Mouse (Mus musculus) megakaryocyte progenitor cell, adult 5-6 weeks (primary cell): ENCODE measurements around the gene Pgls. TPM values are rescaled to one million over a fixed set of nuclear protein-coding genes. Genes with fewer than 3 reads are reported as not detected.

Experiments
- ATAC-seq: replicated peaks from 2 replicates; pipeline ENCODE4 v1.8.0; 2016; ENCODE audit warnings: mild to moderate bottlenecking, moderate TSS enrichment, inconsistent platforms; ENCODE audit not compliant: poor library complexity
- total RNA-seq, 2 experiments: library from RNA; stranded (forward) in 1 of 2; stranded (reverse) in 1 of 2; fragments of 157-497, 149-512 nt in 1 of 2; fragments of 200-1000 nt in 1 of 2; gene quantifications; 2 replicates each; pipeline versions ENCODE4 v1.2.3 to v1.2.4; 2015 to 2017

Gene Pgls
- total RNA-seq, 2 experiments from 2014 or later, result 128 to 134 TPM

GRCm38 (mm10) chr8:71569366-71570290, 22.3 kb upstream of the Pgls start:
- ATAC-seq, result peak; percentile 62

- peak; percentile 79 for ATAC-seq
These were observed 21.6 kb upstream of the Pgls start for GRCm38 (mm10) chr8:71570291-71570954.

- no peak for ATAC-seq
These were observed 19.9 kb upstream of the Pgls start for GRCm38 (mm10) chr8:71572077-71572476.

- ATAC-seq, result no peak
These were observed 18.9 kb upstream of the Pgls start for GRCm38 (mm10) chr8:71572847-71573633.

DNA sequence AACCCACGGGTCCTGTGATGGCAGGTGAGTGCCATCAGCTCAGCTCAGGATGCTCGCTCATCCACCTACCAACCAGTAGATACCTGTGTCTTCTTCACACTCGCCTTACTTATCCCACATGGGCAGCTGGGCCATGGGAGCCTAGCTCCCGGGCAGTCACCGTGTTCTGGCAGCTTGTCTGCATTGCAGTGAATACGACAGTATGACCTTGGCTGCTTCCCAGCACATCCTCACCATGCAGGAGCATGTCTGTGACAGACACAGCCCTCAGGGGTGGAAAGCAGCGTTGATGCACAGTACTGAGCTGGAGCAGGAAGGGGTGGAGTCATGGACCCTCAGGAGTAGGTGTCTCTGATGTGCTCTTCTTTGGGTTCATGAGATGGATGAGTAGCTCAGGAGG, 17.6 kb upstream of the Pgls start:
- no peak for ATAC-seq

GRCm38 (mm10) chr8:71575020-71575419, 17.0 kb upstream of the Pgls start:
- no peak for ATAC-seq

GRCm38 (mm10) chr8:71577856-71578387, 14.1 kb upstream of the Pgls start:
- ATAC-seq, result no peak

DNA sequence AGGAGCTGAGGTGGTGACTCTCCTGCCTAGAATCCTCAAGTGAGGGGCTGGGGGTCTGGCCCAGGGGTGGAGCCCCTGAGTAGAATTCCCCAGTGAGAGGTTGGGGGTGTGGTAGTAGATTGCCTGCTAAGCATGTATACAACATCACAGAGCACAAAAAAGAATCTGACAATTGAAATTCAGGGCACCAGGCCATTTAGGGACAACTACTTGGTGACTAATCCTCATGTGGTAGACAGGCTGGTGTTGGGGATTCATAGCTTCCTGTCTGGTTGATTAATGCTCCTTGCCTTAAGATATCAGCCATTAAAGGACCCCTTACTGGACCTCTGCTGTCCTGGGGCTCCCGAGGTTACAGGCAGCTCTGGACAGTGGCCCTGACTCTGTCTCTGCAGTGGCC, 13.0 kb upstream of the Pgls start:
- ATAC-seq, result no peak

DNA sequence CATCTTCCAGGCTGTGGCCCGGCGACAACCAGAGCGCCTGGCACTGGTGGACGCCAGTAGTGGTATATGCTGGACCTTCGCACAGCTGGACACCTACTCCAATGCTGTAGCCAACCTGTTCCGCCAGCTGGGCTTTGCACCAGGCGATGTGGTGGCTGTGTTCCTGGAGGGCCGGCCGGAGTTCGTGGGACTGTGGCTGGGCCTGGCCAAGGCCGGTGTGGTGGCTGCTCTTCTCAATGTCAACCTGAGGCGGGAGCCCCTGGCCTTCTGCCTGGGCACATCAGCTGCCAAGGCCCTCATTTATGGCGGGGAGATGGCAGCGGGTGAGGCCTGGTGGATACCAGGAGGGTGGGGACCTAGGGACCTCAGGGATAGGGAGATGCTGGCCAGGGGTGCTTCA, 12.5 kb upstream of the Pgls start:
- ATAC-seq, result no peak

DNA sequence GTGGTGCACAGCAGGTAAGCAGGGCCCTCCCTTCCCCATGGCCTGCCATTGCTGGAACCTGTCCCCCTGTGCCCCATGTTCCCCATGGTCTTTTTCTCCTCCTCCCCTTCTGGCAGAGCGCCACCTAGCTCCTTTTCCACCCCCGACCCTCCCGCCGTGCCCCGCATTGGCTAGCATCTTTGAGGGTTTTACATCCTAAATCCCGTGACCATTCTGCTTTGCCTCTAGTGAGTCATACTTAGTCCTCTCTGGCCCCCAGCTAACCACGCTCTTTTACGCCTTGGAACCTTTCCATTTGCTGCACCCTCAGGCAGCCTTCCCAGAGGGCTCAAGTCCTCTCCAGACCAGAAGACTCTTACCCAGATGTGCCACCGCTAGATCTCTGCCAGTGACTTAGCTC, 11.8 kb upstream of the Pgls start:
- no peak for ATAC-seq

DNA sequence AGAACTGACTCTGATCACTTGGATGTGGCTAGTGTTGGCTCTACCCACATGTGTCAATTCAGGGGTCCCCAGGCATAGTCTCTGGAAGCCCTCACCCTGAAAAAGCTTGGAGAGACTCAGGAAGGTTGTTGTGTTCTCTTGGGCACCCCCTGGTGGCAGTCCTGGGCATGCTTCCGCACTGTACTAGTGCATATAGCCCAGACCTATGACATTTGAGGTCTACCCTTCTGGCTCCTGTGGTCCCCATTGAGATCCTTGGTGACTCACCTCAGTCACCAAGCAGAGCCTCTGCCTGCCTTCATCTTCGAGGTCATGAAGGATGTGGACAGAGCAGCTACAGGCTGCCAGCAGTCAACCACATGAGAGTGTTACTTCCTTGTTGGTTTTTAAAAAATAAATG, 5.1 kb upstream of the Pgls start:
- ATAC-seq, result peak; percentile 45

DNA sequence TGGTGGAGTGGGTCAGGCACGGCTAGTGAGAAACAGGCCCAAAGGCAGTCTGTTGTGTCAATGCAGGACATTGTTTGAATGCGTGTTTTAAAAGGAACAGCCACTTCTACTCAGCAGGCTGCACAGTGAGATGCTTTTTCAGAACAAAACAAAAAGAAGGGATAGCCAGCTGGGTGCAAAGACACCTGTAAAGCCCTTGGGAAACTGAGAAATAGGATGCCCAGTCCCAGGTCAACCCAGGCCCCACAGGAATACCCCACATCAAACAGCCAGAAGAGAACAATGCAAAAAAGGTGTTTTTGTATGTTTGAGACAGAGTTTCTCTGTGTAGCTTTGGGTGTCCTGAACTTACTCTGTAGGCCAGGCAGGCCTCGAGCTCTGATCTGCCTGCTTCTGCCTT, 3.2 kb upstream of the Pgls start:
- ATAC-seq, result no peak

GRCm38 (mm10) chr8:71591017-71591416, 959 bp upstream of the Pgls start:
- 0 out of 2 replicates have a peak, but pooled peaks have one; percentile 0 for ATAC-seq

DNA sequence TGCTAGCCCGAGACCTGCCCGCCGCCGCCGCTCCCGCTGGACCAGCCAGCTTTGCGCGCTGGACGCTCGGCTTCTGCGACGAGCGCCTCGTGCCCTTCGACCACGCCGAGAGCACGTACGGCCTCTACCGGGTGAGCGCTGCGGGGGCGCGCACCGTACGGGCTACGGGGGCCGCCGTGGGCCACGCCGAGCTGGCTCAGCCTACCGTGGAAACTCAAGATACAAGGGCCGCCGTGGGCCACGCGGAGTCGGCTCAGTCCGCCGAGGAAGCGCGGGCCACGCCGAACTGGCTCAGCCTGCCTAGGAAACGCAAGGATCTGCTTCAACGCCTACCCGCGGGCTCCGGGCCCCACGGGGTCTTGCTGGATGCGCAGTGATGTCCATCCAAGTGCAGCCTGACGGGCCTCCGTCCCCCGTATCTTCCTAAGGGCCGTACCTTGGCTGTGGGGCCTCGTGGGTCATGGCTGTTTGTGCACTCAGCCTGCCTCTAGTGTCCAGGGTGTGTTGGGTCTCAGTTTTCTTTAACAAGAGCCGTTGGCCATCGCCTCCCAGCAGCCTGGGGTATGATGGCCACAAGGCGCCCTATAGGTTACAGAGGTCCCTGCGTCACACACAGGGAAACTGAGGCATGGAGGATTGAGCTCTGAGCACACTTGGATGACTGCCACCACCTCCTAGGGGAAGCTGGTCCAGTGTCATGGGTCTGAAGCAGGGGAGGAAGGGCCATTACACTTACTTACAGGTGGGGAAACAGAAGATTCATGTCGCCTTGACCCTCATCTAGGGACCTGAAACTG, 596 bp downstream of the Pgls start:
- ATAC-seq, result peak; percentile 15

DNA sequence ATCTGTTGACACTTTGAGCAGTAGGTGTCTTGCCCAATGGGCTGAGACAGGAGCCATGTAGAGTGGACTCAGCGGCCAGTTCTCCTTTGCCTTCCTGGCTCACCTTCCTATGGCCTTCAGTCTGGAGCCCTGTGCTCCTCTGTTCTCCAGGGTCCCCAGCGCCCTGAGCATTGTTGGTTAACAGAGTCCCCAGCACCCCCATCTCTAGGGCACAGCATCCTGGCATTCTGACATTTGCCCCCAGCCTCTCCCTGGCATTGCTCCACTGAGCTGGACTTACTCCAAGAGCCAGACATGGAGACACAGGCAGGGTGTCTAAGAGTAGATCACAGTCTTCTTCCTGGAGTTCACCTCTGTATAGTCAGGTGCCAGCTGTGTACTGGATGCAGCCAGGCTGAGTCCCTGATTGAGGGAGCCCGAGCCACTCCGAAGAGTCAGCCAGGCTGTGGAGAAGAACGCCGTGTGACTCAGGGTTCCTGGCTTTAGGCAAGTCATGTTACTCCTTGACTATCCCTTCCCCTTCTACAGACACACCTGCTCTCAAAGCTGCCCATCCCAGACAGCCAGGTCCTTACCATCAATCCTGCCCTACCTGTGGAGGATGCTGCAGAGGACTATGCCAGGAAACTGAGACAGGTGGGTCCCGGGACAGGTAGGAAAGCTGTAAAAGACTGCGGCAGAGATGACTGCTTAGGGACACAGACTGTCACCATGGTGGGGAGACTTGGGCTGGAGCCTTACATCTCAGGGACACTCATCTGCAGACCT, 1.8 kb downstream of the Pgls start:
- ATAC-seq, result no peak

- no peak for ATAC-seq
These were observed 2.3 kb downstream of the Pgls start for GRCm38 (mm10) chr8:71594324-71594722.

GRCm38 (mm10) chr8:71595862-71596261, 3.9 kb downstream of the Pgls start:
- ATAC-seq, result peak; percentile 72

DNA sequence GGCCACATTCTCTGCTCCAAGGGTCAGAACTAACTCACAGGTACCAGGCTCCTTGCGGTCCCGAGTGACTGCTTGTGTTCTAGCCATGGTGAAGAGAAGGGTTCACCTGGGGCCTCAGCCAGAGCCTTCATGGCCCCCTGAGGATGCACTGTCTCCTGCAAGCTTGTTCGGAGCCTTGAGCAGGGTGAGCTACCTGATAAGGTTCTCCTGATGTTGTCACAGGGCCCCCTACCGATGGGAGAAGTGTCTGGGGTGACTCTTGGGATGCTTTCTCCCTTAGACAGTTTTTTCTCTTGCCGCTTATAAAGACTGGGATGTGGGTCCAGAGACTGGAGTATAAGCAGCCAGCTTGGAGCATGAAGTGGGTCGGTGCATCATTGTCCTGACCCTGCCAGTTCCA, 4.4 kb downstream of the Pgls start:
- ATAC-seq, result no peak

GRCm38 (mm10) chr8:71596798-71597197, 4.8 kb downstream of the Pgls start:
- 0 out of 2 replicates have a peak, but pooled peaks have one; percentile 5 for ATAC-seq

DNA sequence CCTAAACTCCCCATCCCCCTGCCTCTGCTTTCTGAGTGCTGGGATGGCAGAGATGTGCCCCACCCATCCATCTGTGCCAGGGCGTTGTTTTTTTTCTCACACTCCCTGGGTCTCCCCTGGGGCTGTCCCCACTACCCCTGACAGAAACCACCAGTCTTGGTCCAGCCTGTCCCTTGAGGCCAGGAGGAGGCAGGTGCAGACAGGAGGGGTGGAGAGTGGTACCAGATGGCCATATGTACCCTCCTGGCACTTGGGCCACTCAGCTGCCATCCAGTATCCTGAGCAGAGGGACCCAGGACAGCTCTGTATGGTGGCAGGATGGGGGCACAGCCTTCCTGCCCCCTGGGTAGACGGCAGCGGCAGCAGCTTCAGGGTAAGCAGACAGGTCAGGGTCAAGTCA, 5.5 kb downstream of the Pgls start, which contains the start of gene Fam129c:
TSS of gene Fam129c (plus strand) at position 198 of the 400 bp plus-strand sequence.
- ATAC-seq, result no peak
